Mouse (Mus musculus) thymus, adult 2 months (tissue): ENCODE results near the gene Trappc2l.

Experiments
- CTCF ChIP-seq: fragments of 200-500 bp; IDR thresholded peaks from 2 replicates; pipeline ENCODE4 v1.5.1; 2012; ENCODE audit warnings: mild to moderate bottlenecking, control low read depth, low read length, moderate library complexity, borderline replicate concordance; ENCODE audit not compliant: control insufficient read depth, poor library complexity, insufficient read depth; ENCODE audit errors: extremely low read depth
- POLR2A ChIP-seq: fragments of 200-500 bp; IDR thresholded peaks from 2 replicates; pipeline ENCODE4 v1.6.1; 2012; ENCODE audit warnings: mild to moderate bottlenecking, low read length, control low read depth, moderate library complexity; ENCODE audit not compliant: control insufficient read depth, poor library complexity, insufficient read depth; ENCODE audit errors: extremely low read depth

DNA sequence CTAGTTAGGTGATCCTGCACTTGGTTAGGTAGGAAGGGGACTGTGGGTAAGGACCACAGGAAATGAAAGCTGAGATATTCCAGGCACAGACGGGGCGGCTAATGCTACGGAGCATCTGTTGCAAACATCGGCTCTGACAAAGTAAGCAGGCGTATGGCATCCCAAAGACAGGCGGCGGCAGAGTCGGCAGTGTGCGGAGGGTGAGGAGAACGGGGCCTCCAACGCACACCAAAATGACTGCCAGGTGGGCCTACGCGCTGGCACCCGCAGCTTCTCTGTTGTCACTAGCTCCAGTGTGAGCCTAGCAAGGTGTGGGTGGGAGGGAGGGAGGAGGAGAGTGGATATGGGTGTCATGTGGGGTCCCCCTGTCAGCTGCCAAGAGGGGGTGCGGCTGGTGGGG lies 30.0 kb downstream of the Trappc2l start:
- TF ChIP-seq CTCF (no peak), POLR2A (no peak)
